Mouse (Mus musculus) 3134 (cell line): ENCODE data around the gene Fyn.

Experiments used
- DNase-seq: peaks from one replicate; pipeline ENCODE4 v3.0.0-alpha.2; 2011; ENCODE audit warnings: low spot score; ENCODE audit not compliant: insufficient read length; ENCODE audit errors: extremely low read depth

Gene Fyn

GRCm38 (mm10) chr10:39410151-39410649, 41.5 kb downstream of the Fyn start:
- no peak for DNase-seq

GRCm38 (mm10) chr10:39411857-39412559, 43.4 kb downstream of the Fyn start:
- no peak for DNase-seq

GRCm38 (mm10) chr10:39412826-39413620, 44.4 kb downstream of the Fyn start:
- DNase-seq, result no peak

- DNase-seq, result no peak
These were observed 45.4 kb downstream of the Fyn start for GRCm38 (mm10) chr10:39414068-39414467.

GRCm38 (mm10) chr10:39415586-39415985, 46.9 kb downstream of the Fyn start:
- peak; percentile 62 for DNase-seq

- DNase-seq, result no peak
These were observed 49.0 kb downstream of the Fyn start for GRCm38 (mm10) chr10:39417611-39418010.

- no peak for DNase-seq
These were observed 49.7 kb downstream of the Fyn start for GRCm38 (mm10) chr10:39418395-39418794.

GRCm38 (mm10) chr10:39420842-39421617, 52.4 kb downstream of the Fyn start:
- peak; percentile 52 for DNase-seq

- no peak for DNase-seq
These were observed 53.1 kb downstream of the Fyn start for GRCm38 (mm10) chr10:39421772-39422171.

- no peak for DNase-seq
These were observed 56.0 kb downstream of the Fyn start for GRCm38 (mm10) chr10:39424643-39425042.

- DNase-seq, result no peak
These were observed 57.4 kb downstream of the Fyn start for GRCm38 (mm10) chr10:39426033-39426432.

GRCm38 (mm10) chr10:39426833-39427490, 58.3 kb downstream of the Fyn start:
- no peak for DNase-seq

GRCm38 (mm10) chr10:39429661-39430060, 61.0 kb downstream of the Fyn start:
- DNase-seq, result no peak

GRCm38 (mm10) chr10:39430074-39430764, 61.6 kb downstream of the Fyn start:
- no peak for DNase-seq

- DNase-seq, result no peak
These were observed 62.6 kb downstream of the Fyn start for GRCm38 (mm10) chr10:39431265-39431664.

- DNase-seq, result no peak
These were observed 64.3 kb downstream of the Fyn start for GRCm38 (mm10) chr10:39432648-39433568.

- DNase-seq, result no peak
These were observed 65.2 kb downstream of the Fyn start for GRCm38 (mm10) chr10:39433893-39434292.

GRCm38 (mm10) chr10:39434758-39435448, 66.2 kb downstream of the Fyn start:
- peak; percentile 63 for DNase-seq
